Mouse (Mus musculus) heart, adult 2 months (tissue): ENCODE measurements around the gene Ccr1l1. TPM values are rescaled to one million over a fixed set of nuclear protein-coding genes. Genes with fewer than 3 reads are reported as not detected.

Experiments used
- DNase-seq, 2 experiments: peaks; one replicate each; pipeline ENCODE4 v3.0.0; 2021
- H3K27ac ChIP-seq: fragments of 200-600 bp; 2 replicates; pipeline ENCODE4 v1.8.1; 2022
- H3K27me3 ChIP-seq: fragments of 200-500 bp; 2 replicates; pipeline ENCODE4 v1.6.1; 2012; ENCODE audit warnings: mild to moderate bottlenecking, low read length, inconsistent platforms, mixed read lengths; ENCODE audit not compliant: control insufficient read depth, insufficient read depth
- H3K36me3 ChIP-seq: fragments of 200-500 bp; 2 replicates; pipeline ENCODE4 v1.6.1; 2012; ENCODE audit warnings: low read length, inconsistent platforms; ENCODE audit not compliant: control insufficient read depth, insufficient read depth
- H3K4me1 ChIP-seq: fragments of 200-500 bp; 2 replicates; pipeline ENCODE4 v1.6.1; 2011; ENCODE audit warnings: low read length; ENCODE audit not compliant: control insufficient read depth, insufficient read depth
- H3K4me3 ChIP-seq: fragments of 200-600 bp; 2 replicates; pipeline ENCODE4 v1.8.1; 2022
- H3K79me2 ChIP-seq: fragments of 200-500 bp; replicated peaks from 2 replicates; pipeline ENCODE4 v1.6.1; 2012; ENCODE audit warnings: mild to moderate bottlenecking, inconsistent platforms, low read length, moderate library complexity, mixed read lengths; ENCODE audit not compliant: control insufficient read depth, insufficient read depth
- H3K9ac ChIP-seq: fragments of 200-500 bp; 2 replicates; pipeline ENCODE4 v1.6.1; 2012; ENCODE audit warnings: low read depth, mild to moderate bottlenecking, control low read depth, inconsistent platforms, low read length, mixed read lengths
- CTCF ChIP-seq: fragments of 200-600 bp; IDR thresholded peaks from 2 replicates; pipeline ENCODE4 v1.8.1; 2022; ENCODE audit warnings: antibody characterized with exemption, mild to moderate bottlenecking, moderate library complexity
- EP300 ChIP-seq: fragments of 200-500 bp; IDR thresholded peaks from 2 replicates; pipeline ENCODE4 v1.6.1; 2011; ENCODE audit warnings: low read depth, low read length, control low read depth; ENCODE audit not compliant: insufficient read depth
- POLR2A ChIP-seq: fragments of 200-500 bp; IDR thresholded peaks from 2 replicates; pipeline ENCODE4 v1.6.1; 2011; ENCODE audit warnings: mild to moderate bottlenecking, low read depth, low read length, control low read depth; ENCODE audit not compliant: insufficient read depth
- WGBS: fragments of 180-500 bp; shearing (Covaris S2); methylation state at CpG from one replicate; pipeline ENCODE4 v1.1.7; 2018; 5-methylcytosine and 5-hydroxymethylcytosine counted together
- intact Hi-C: fragments of 180-260 bp; cut with DNase I; formaldehyde crosslinking; loops from one replicate; pipeline ENCODE4 v1.15.1; 2025
- polyA plus RNA-seq: library from polyadenylated mRNA; depleted of rRNA; stranded (reverse); fragments of >200 nt; gene quantifications from 2 replicates; pipeline ENCODE4 v1.2.3, GENCODE M21; 2012
- total RNA-seq, 2 experiments: library from RNA; stranded (reverse); gene quantifications; 2 replicates each; pipeline ENCODE4 v1.2.3; 2021

The Ccr1l1 gene
- total and polyA plus RNA-seq, 3 experiments: not detected

DNA sequence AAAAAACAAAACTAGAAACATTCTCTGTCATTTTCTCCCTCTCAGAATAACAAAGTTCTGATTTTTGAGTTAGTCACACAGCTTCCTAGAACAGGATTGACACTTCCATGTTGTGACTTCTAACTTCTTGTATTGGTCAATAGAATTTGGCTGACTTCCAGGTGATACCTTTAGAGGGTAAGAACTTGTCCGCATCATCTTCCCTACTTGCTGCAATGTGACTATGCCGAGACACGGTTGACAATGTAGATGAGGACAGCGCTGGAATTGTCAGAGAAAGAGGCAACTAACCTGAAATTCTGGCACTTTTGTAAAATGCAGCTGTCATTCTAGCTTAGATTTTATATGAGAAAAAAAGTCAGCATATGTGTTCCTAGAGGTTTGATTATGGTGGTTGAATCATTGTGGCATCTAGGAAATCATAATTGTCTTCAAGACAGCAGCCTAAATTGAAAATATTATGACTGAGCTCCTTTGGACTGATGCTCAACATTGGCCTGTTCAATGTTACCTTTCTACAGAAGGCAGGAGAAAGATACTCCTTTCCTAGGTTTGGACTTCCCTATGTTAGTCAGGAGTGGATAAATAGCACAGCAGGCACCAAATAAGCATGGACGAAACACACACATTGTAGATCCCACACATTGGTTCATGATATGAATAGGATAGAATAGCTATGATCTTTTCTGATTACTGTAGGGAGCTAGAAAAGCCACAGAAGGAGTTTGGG, 44.3 kb downstream of the Ccr1l1 start:
- DNase-seq: no peak
- intact Hi-C loops: no loop called here
- Histone ChIP-seq H3K9ac (no peak overlapping the region), H3K4me3 (no peak overlapping the region), H3K27me3 (no peaks in the 10 kb centered on the region), H3K79me2 (no peaks in the 10 kb centered on the region), H3K4me1 (peaks cover 2% of the 10 kb centered on the region), H3K36me3 (no peaks in the 10 kb centered on the region), H3K27ac (no peak overlapping the region)
- WGBS: 93% methylated on average over 5 of the region's 5 CpGs
- no peak for TF ChIP-seq EP300

DNA sequence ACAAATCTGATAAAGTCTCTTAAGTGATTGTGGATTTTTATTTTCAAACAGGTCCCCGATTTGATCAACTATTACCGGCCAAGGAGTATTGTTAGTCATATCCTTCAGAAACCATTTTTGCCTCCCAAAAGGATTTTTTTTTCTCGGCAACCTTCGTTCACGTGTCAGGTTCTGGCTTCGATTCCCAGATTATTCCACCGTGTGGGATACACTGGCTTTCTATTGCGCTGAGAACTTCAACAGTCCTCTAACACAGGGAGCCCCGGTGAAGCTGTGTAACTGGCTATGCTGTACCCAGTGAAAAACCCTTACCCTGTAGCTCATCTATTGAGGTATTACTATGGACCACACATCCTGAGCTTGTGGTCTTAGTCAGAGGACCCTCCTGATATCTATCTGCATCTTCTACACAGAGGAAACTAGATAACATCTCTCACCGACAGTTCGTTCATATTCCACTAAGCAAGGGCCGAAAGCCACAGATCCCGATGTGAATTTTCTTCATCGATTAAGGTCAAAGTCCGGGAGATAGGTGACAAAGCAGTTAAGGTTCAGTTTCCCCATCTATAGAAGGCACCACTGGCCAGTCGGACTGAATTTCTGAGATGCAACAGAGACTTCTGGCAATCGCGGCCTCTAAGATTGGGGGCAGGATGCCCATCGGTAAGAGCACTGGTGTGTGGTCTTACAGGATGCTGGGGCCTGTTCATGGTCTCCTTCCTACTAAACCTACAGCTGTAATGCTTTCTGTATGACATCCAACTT, 45.1 kb downstream of the Ccr1l1 start:
- intact Hi-C loops: no loop called here
- no peak for TF ChIP-seq CTCF
- TF ChIP-seq POLR2A: no peak
- TF ChIP-seq EP300: no peak
- Histone ChIP-seq H3K27me3 (no peaks in the 10 kb centered on the region), H3K79me2 (no peaks in the 10 kb centered on the region), H3K36me3 (no peaks in the 10 kb centered on the region), H3K27ac (no peak overlapping the region), H3K9ac (no peak overlapping the region), H3K4me1 (peaks cover 4% of the 10 kb centered on the region), H3K4me3 (no peak overlapping the region)
- WGBS: 87% methylated on average over 19 of the region's 19 CpGs
- DNase-seq: no peak

DNA sequence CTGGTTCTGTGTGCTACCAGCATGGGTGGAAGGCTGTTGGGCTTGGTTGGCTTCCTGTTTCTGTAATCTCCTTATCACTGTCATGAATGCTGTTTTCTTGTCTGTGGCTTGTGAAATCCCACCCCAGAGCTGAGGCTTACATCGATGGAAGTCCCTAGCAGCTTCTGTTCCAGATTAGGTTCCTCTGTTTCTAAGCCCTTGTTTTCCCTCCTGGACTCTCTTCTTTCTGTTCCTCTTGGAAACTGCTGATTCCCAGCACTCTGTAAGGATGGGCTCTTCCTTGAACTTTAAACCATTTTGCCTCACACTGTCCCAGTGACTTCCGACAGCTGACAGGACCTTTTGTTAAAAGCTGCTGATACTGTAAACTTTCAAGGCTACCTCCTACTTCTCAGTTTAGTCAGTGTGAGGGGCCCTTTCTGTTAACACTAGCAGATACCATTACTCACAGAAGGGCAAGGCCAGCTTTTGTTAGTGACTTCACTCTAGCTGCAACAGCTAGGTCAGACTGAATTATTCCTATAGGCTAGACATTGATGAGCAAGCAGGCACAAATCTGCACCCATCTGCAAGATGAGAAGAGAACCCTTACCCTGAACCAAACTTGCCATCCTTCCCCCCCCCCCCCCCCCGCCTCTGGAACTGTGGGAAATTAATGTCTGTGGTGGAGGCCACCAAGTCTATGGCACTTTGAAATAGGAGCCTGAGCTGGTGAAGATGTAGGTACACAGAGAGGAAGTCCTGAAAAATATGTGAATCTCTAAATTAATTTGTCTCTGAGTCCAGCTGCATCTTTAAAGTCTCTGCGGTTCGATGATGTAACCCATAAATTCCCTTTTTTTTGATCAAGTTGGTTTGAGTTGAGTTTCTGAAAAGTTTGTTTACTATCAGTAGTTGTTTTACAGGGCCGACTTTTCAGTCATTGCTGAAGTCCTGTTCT, 46.2 kb downstream of the Ccr1l1 start:
- Histone ChIP-seq H3K4me1 (peaks cover 4% of the 10 kb centered on the region), H3K27ac (no peak overlapping the region), H3K36me3 (no peaks in the 10 kb centered on the region), H3K79me2 (no peaks in the 10 kb centered on the region), H3K27me3 (no peaks in the 10 kb centered on the region), H3K4me3 (no peak overlapping the region), H3K9ac (no peak overlapping the region)
- TF ChIP-seq CTCF: no peak
- TF ChIP-seq EP300: no peak
- TF ChIP-seq POLR2A: no peak
- WGBS: 50% methylated on average over 6 of the region's 6 CpGs
- DNase-seq: peak in 1 of 2 experiments; percentile 41
- intact Hi-C loops: no loop called here

DNA sequence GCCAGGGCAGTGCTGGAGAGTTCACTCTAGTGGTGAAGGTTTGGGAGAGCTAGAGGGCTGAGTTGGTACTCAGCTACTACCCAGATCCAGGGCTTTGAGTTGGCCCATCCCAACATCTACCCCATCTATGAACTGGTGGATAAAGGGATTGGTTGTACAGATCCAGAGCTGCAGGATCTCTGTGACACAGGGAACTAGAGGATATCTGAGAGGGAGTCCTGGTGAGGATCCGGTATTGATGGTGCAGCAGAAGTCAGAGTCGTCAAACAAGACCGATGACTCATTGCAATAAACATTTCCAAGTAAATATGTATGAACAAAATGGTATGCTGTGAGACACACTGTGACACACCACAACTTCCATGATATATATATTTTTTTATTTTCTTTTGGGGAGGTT, 47.3 kb downstream of the Ccr1l1 start:
- WGBS: 92% methylated on average over 3 of the region's 3 CpGs

DNA sequence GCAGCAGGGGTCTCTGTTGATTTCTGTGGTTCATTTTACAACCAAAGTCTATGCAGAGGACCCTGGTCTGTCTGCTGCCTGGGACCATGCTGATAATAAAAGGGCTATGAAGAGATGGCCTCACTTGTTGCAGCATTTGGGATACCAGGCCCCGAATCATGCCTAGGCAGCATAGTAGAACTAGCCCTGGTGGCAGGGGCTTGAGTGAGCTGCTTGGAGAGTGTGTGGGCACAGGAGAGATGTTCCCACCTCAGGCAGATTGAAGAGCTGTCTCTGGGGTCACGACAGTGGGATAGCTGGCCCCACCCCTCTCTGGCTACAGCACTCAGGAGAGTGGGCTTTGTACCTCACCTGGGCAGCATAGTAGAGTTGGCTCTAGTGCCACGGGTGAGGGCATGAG, 47.7 kb downstream of the Ccr1l1 start:
- DNase-seq: no peak
- Histone ChIP-seq H3K79me2 (no peaks in the 10 kb centered on the region), H3K27me3 (no peaks in the 10 kb centered on the region), H3K9ac (no peak overlapping the region), H3K27ac (no peak overlapping the region; the same call in 1 of the 2 replicates), H3K36me3 (no peaks in the 10 kb centered on the region), H3K4me1 (peaks cover 7% of the 10 kb centered on the region), H3K4me3 (no peak overlapping the region)
- 79% methylated on average over 3 of the region's 3 CpGs for WGBS
- intact Hi-C loops: no loop called here
- no peak for TF ChIP-seq POLR2A
- no peak for TF ChIP-seq EP300
- no peak for TF ChIP-seq CTCF

More for the DNA sequence above, 47.3 kb downstream of the Ccr1l1 start:
- H3K79me2 ChIP-seq: no peaks in the 10 kb centered on the region
- H3K36me3 ChIP-seq: no peaks in the 10 kb centered on the region
- no peak for DNase-seq
- H3K27ac ChIP-seq: no peak overlapping the region
- intact Hi-C loops: no loop called here
- no peak for TF ChIP-seq CTCF
- no peak overlapping the region for H3K9ac ChIP-seq
- H3K4me3 ChIP-seq: no peak overlapping the region
- H3K27me3 ChIP-seq: no peaks in the 10 kb centered on the region
- peaks cover 4% of the 10 kb centered on the region for H3K4me1 ChIP-seq
